Mouse (Mus musculus): ENCODE data around the gene Tenm2. TPM values are rescaled to one million over a fixed set of nuclear protein-coding genes. Genes with fewer than 3 reads are reported as not detected.

Gene Tenm2
- polyA plus RNA-seq, 2 experiments from 2014 or later = 0.05 TPM; not detected in 1

DNA sequence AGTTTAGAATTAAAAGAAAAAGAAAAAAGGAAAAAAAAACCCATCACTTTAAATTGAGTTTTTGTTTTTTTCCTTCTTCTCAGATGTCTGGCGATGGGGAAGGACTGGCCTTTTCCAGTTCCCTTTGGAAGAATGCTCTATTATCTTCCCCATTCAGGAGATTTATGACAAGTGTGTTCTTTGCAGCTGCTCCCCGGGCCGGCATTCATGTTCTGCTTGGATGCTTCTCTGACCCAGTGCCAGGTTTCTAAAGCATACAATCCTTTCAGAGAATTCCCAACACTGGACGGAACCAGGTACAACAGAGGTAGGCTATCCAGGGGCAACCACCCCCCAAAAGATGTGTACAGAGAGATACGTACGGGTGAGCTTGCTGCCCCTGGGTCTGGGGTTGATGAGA, 1132.2 kb downstream of the Tenm2 start:
- ATAC-seq = no peak

DNA sequence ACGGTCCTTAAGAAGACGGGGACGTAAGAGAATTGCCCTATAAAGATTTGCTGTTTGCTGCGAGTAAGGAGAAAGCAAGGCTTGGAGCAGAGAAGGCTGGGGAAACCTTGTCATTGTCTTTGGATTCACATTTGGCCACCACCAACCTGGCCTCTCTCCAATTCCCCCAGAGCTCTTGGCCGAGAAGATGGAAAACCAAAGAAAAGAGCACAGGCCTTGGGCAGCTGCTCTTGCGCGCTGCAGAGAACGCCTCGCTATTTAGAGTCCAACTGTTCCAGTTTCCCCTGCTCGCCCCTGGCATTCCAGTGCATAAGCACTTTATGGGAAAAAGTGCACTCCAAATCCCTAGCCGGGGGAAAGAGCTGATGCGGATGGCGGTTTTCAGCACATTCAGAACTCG, 1139.5 kb downstream of the Tenm2 start:
- no peak for ATAC-seq

DNA sequence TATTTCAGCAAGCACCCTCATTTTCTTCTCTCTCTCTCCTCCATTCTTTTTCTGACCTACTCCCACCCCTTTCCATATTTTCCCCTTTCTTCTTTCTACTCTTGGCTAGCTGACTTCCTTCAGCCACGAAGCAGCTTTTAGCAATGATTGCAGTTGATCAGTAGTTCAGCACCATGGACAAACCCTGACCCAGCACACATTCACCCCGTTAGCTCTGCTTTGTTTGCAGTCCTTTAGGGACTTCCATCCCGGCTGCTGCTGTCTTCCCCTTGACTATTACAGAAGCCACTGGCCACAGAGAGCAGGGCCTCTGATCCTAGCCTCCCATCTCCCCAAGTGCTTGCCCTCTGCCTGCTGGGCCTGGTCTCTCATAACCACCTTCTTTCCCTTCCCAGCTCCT, 1145.6 kb downstream of the Tenm2 start:
- ATAC-seq = no peak

DNA sequence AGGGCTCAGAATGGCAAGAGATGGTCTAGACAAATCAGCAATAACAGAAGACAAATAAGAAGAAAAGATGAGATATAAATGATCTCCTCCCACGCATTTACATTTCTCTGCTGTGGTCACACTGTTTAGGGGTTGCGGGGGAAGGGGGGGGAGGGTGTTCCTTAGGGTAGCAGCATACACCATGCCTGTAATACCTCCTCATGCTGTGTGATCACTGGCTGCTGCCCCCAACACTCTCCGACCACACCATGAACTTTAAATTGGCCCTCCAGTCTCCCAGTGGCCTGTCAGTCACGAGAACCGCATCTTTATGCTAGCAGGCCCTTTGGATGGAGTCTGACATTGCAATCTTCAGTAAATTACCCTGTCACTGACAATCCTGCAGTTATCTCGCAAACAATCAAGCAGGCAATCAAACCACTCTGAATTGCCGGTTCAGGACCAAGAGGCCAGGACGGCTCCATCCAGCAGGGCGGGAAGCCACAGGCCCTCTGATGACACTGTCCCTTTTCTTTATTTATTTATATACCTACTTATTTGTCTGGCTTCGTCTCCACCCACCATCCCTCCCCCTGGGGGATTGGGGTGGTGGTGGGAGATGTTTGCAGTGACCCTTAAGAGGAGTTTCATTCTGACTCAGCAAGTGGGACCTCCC, 1154.2 kb downstream of the Tenm2 start:
- no peak for ATAC-seq

DNA sequence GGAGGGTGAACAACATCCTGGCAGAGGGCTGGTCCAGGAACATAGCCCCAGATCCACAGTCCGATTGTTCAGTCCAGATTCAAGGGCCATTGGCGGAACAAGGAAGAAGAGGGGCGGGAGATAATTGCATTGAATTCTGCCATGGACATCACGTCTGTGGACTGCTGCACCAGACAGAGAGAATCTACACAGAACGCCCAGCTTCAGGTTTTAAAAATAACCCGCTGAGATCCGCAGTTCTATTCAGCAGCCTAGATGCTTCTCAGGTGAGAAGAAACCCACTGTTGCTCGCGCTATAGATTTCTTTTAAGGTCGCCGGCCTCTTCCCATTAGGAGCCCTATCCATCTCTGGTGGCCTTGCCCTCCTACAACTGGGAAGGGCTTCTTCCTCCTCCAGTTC, 1155.0 kb downstream of the Tenm2 start:
- ATAC-seq = no peak

DNA sequence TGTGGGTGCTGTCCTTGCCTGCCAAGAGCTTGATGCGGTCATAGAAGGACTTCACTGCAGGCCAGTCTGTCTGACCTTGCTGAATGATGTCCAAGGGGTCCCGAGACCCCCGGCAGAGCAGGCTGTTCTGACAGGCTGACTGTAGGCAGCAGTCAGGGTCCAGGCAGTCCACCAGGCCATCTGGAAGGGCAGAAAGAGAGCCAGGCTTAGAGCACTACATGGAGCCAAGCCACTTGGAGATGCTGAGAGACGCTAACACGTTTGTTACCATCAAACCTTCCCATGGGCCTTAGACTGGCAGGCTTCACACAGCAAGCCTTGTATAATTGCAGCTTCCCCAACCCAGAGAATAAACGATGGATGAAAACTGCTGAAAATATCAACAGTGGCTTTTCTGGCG, 1157.4 kb downstream of the Tenm2 start:
- no peak for ATAC-seq

DNA sequence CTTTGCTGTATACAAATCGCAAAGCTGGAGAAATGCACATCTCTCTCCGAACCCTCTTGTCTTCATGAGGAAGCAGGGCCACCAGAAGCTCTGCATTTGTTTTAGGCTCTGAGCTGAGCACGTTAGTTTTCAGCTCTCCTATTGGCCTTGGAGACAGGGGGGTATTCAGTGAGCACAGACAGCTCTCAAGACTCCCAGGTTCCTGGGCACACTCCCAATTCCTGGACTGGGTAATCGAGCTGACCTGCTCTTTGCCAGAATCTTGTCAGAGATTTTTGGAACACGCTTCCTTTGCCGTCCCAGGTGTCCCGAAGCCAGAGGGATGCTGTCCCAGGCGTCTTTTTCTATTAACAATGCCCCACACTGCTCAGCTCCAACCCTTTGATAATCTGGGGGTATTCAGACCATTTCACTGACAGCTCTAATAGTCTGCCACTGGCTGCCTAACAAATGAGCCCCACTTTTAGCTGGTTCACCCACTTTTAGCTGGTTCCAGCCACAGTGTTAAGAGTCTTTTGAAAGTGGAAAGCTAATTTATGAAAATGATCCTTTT, 1161.7 kb downstream of the Tenm2 start:
- no peak for ATAC-seq

DNA sequence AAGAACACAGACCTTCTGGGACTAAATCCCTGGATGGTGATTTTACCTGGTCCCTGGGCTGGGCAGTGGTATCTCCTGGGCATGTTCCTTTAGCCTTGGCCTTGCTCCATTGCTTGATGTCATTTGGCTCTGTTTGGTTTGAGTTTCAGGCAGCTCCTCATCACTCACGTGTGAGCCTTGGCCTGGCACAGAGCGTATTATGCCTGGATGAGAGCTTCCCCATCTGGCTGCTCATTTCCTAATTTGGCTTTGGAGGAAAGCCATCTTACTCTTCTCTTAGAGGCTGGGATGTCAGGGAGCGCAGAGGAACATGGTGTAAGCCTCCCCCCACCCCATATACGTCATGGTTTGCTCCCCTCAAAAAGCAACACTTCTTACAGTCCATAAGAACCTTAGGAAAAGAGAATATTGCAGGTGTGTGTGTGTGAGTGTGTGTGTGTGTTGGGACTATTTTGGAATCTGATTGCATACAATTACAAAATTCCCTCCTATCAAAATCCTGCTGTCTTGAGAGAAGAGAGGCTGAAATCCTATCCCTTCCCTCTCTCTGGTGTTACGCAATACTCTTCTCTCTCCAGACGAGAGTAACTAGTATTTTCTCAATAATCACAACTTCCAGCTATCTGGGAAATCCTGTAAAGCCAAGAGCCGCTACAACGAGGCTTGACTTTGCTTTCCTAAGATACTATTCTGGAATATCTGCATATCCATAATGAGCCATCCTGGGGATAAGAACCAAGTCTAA, 1162.5 kb downstream of the Tenm2 start:
- ATAC-seq = no peak

DNA sequence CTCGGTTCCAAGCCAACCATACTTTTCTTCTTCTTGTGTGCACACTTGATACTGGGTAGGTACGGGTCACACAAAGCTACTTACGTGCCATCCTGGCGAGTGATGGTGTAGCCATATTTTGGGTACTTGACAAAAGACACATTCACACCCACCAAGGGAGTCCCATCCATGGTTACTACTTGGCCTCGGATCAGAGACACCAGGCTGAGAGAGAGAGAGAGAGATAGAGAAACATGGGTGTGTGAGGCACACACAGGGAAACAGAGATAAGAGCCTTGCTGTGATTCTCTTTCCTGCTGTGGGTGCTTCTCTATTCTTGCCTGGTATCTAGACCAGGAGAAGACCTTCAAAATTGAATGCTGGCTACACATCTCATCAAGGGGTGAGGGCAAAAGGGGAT, 1163.1 kb downstream of the Tenm2 start:
- no peak for ATAC-seq

DNA sequence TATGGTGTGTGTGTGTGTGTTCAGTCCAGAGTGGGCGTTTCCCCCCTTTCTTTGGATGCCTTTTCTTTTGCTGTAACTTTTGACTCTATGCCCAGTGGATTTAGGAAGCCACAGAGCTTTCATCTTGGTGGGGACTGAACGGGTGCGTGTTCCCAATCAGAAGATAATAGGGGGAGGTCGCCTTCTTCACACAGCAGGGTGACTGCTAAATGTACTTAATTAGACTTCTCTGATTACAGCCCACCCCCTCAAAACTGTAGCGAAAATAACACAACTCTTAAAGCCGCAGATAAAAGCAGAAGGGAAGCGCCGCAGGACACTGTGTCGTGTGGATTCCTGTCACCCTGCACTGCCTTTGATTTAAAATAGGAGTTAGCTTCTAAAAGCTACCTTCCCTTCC, 1163.7 kb downstream of the Tenm2 start:
- no peak for ATAC-seq

DNA sequence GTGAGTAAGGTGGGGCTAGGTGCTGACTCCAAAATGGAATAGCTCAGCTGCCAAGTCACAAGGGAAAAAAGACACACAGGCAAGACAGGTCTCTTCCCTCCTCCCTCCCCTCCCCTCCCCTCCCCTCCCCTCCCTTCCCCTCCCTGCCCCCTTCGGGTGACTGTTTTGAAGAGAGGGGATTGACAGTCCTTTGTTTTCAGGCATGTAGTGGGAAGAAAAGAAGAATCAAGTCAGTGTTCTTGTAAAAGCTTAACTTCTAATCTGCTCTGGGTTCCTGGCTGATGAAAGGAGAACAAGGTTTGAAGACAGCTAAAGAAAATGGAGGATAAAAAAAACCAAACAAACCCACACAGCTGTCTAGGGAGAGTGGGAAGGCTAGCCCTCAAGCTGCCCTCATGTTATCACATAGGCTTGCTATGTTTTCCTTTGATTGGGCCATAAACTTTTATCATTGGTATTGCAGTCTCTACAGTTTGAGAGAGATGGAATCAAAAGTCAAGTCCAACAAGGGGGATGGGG, 1176.4 kb downstream of the Tenm2 start:
- no peak for ATAC-seq

DNA sequence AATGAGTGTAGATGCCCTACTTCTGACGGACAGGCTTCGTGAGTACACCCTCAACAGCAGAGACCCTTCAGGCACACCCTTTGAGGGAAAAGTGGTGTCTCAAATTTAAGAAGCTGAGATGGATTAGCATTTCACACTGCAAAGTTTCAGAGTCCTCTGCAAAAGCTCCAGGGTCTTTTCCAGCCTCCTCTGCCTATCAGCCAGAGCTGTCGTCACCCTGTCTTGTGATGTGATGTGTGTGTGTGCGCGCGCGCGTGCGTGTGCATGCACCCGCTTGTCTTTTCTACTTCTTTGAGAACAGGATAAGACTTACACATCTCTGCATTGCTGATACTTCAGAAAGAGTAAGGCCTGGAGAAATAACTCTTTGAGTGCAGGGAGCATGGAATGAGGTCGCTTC, 1179.2 kb downstream of the Tenm2 start:
- ATAC-seq = no peak

DNA sequence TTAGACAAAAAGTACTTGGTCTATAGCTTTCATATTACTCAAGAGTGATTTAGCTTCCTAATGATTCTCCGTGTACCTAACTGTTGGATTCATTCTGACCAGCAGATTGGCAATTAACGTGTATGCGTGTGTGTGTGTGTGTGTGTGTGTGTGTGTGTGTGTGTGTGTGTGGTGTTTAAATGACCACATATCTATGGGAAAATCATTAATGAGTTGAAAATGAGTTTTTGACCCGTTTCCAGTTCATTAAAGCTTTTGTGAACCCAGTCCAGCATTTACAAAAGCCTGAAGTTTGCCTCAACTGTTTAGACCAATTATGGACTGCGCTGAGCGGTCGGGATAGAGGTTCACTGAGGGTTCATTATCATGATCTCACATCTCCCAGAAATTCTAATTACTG, 1181.4 kb downstream of the Tenm2 start:
- ATAC-seq = no peak

DNA sequence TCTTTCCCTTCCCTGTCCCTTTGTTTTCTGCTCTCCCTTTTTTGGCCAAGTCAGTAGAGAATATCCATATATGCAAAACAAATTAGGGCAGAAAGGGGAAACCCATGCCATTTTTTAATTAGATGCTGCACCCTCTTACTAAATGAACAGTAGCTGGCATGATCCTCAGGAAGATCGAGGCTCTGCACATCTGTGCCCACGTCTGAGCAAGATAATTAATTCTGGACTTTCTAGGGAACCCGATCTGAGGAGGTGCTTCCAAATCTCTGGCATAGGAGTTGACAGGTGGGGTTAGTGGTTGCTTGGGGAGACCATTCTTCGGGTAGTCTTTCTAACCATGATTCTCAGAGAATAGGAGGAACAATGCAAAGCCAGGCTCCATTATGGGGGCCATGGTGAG, 1182.3 kb downstream of the Tenm2 start:
- no peak for ATAC-seq

DNA sequence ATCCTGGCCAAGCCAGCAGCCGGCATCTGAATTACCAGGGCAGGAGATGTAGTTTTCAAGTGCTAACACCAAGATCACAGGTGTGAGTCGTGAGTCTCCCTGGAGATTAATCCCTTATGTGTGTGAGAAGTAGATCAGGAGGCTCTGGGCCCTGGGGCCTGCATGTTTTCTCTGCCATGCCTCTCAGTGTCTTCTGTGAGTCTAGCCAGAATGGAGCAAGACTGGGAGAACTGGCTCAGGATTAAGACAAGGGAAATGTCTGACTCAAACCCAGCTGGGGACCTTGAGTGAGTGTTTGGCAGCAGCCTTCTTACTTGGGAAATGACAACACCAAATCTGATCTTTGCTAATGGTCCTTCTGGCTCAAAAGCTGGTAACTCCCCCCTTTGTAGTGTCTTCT, 1183.2 kb downstream of the Tenm2 start:
- no peak for ATAC-seq

DNA sequence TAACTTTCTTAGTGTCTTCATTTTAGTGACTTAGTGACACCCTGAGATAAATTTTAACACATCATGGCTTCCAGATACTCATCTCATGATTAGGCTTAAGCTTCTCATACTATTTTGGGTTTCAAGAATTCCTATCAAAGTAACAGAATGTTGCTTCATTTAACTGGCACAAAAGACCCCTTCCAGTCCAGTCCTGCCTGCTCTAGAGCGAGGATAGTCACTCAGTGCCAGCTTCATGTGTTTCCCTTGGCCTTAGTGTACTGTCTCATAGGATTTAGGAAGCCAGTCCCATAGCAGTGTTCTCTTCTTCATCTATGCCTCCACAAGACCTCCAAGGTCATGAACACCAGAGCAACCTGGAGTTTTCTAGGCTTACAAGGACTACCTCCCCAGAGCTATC, 1183.7 kb downstream of the Tenm2 start:
- no peak for ATAC-seq

DNA sequence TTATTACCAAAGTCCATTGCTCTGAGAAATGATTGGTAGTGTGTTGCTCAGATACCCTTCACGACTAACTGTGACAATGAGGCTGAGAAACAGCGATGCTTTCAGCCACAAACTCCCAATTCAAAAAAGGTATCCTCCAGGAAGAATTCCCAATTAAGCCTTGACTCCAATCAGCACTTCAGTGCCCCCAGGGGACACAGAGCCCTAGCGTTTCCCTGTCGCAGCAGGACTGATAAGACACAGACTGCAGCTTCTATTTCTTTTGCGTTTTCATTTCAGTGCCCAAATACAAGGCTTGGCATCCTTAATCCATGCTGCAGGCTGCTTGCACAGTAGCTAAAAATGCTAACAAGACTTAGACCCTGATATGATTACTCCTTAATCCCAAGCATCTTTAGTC, 1186.2 kb downstream of the Tenm2 start:
- no peak for ATAC-seq

DNA sequence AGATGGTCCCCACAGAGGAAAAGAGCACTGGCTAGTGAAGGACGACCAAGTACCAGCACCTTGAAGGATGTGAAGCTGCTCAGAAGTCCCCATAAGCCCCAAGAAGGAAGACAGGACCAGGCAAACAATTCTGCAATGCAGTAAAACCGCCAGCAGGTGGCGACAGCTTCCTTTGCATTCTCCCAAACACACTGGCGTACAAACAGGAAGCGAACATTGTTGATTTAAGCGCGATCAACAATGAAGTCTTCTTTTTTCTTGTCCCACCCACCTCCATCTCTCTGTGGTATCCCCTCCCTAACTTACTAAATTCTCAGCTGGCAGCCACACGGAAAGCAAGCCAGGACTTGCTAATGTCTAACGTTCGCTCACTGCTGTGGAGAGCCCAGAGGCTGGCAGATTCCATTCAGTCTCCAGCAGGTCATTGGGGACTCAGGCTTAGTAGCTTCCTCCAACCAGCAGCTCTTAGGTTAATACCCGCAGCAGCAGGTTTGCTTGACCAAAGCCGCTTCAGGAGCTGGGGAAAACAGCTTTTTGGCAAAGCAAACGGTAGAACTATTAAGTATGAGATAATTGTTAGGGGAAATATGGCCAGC, 1190.0 kb downstream of the Tenm2 start:
- ATAC-seq = no peak

DNA sequence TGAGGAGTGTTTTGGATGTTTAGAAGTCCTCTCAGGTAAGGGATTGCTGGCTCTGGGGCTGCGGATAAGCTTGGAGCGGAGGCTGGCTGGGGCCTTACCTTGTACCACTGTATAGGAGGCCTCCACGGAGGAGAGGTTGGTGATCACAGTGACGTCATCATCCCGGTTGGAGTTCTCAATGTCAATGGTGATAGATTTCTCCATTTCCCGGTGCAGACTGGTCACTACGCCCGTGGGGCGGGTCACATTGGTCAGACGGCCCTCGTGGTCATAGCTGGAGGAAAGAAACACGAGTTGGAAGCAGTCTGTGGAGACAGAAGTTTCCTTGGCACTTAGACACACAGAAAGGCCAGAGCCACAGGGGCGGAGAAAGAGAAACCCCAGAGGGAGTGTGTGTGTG, 1194.4 kb downstream of the Tenm2 start:
- no peak for ATAC-seq

DNA sequence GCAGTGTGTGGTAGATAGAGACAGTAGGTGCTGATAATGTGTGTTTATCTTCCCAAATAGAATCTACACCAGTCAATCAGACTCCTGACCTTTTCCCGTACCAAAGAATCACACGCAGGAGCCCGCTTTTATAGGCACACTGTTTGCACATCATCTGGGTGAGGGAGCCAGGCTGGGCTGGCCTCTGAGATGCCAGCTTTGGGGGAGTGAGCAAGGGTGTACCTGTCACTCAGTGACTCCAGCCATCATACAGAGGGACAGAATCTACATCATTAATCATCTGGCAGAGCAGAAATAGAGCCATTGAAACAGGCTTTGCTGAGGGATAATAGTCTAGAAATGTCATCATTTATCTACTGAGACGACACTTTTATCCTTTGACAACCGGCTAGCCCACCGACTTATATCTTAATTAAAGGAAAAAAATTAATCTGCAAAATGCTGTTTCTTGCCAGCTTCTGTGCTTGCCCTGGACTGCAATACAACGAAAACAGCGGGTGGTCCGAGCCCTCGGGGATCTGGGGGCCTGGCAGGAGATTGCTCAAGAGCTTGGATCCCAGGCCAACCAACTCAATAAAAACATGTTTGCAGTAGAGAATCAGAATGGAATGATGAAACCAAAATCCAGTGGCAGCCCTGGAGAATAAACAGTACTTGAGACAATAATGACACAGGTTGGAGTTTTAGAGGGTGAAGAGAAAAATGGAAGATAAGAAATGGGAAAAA, 1195.1 kb downstream of the Tenm2 start:
- no peak for ATAC-seq

DNA sequence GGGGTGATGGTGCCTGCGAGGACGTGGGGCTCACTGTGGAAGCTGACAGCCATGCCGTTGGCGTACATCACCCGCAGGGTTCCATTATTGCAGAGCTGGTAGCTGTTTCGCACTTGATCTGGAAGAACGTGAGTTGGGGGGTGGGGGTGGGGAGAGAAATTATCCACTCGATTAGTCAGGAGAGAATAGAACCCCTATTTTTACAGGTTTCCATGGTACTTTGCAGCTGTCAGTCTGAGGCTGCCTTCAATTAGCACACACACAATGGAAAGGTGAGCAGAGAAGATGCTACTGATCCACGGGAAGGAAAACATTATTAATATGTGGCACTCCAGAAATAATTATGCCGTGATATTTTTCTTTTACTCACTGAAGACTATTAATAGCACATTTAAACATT, 1195.9 kb downstream of the Tenm2 start:
- ATAC-seq = no peak

DNA sequence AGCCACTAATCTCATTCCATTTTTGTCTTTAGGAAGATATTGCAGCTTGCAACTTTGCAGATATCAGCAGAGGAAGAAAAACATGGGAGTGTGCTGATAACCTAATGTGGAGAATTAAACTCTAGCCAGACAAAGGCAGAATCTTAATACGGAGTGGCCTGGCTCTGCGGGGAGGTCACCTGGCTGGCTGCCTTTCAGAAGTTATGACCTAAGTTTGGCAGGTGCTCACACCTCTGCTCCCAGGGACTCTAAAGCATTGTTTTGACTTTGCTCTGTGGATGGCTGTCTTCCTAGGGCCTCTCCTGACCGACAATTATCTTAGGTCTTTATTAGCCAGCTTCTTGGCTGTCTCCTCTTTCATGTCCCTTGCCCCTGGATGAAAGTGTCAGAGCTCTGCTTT, 1197.4 kb downstream of the Tenm2 start:
- no peak for ATAC-seq

DNA sequence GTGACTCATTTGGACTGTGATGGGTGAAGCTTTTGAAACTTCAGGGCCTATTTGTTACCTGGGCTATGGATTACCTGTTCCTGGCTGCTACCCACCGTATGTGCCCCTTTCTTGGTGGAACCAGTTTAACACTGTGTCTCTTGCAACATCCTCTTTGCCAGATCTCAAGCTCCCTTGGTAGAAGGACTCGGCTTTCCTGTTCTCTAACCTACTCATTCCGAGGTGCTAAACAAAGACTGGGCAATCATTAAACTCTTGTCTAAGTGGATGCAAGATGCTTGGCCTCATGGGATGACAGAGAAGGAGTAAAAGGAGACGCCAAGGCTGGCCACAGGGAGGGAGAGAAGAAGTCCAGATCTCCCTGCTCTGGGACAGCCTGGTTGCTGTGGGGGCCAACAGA, 1198.5 kb downstream of the Tenm2 start:
- no peak for ATAC-seq

All from CD4-positive, CD25-positive, alpha-beta regulatory T cell, adult 4 months (primary cell).